In genomic region chr5:35980542-35980941, GRCm38 (mm10) we compare ENCODE assay signal across 21 mouse cellular contexts.
A peak's percentile ranks its signal among the peaks of the same experiment; 100 is the strongest.
DNase-seq lines count a peak whose midpoint lies in the region; ATAC-seq lines count a peak whose summit lies in the region.
"Had no signal": no experiment of that assay in that cellular context is flagged by ENCODE, and none has a peak within 500 bp of the region (broad histone marks: within the 10 kb centered on the region; RNA-seq: fewer than 3 reads in every experiment).

No protein-coding gene starts in this region.

- H3K9ac ChIP-seq in embryonic facial prominence, embryonic 11.5 days (replicated peaks; ENCODE audit: low read length) = no peak overlapping the region
- no peak overlapping the region for H3K9ac ChIP-seq in embryonic facial prominence, embryonic 15.5 days
- no peak overlapping the region for H3K9ac ChIP-seq in limb, embryonic 15.5 days
- H3K9ac ChIP-seq: forebrain, embryonic 13.5 days; forebrain, postnatal 0 days; hindbrain, embryonic 13.5 days; intestine, embryonic 15.5 days had no signal

- no peak overlapping the region for H3K4me3 ChIP-seq in embryonic facial prominence, embryonic 11.5 days (ENCODE audit: low read depth, low read length)
- no peak overlapping the region for H3K4me3 ChIP-seq in embryonic facial prominence, embryonic 10.5 days
- no peak overlapping the region for H3K4me3 ChIP-seq in embryonic facial prominence, embryonic 15.5 days (replicated peaks)
- H3K4me3 ChIP-seq in limb, embryonic 15.5 days = no peak overlapping the region
- H3K4me3 ChIP-seq: forebrain, embryonic 13.5 days; hindbrain, embryonic 13.5 days; intestine, embryonic 15.5 days had no signal

- no peak overlapping the region for H3K27ac ChIP-seq in embryonic facial prominence, embryonic 11.5 days (replicated peaks; ENCODE audit: low read depth, low read length)
- no peak overlapping the region for H3K27ac ChIP-seq in embryonic facial prominence, embryonic 10.5 days (replicated peaks)
- 0 out of 2 replicates have a peak overlapping the region, but pooled peaks have one; percentile 45 for H3K27ac ChIP-seq in embryonic facial prominence, embryonic 15.5 days (replicated peaks)
- peak overlapping the region; percentile 77 for H3K27ac ChIP-seq in limb, embryonic 15.5 days
- H3K27ac ChIP-seq: forebrain, embryonic 13.5 days; hindbrain, embryonic 13.5 days; hindbrain, postnatal 0 days; intestine, embryonic 15.5 days had no signal

- H3K9me3 ChIP-seq in embryonic facial prominence, embryonic 11.5 days (replicated peaks; ENCODE audit: control insufficient read depth, low read length) = no peaks in the 10 kb centered on the region
- H3K9me3 ChIP-seq in embryonic facial prominence, embryonic 10.5 days = no peaks in the 10 kb centered on the region
- no peaks in the 10 kb centered on the region for H3K9me3 ChIP-seq in embryonic facial prominence, embryonic 15.5 days (replicated peaks)
- H3K9me3 ChIP-seq in limb, embryonic 15.5 days = no peaks in the 10 kb centered on the region
- H3K9me3 ChIP-seq: forebrain, embryonic 13.5 days; hindbrain, embryonic 13.5 days; intestine, embryonic 15.5 days had no signal

- DNase-seq in embryonic facial prominence, embryonic 11.5 days (ENCODE audit: low spot score) = peak; percentile 24
- DNase-seq in embryonic facial prominence, embryonic 10.5 days (ENCODE audit: low spot score) = no peak
- DNase-seq in 3T3-L1 (ENCODE audit: low read depth, low spot score) = peak; percentile 18
- DNase-seq in cerebellum, postnatal 36 days = no peak
- DNase-seq: adrenal gland, adult 2 months; adrenal gland, postnatal 25 days; cerebellum, adult 2 months; forebrain, postnatal 0 days; gastrocnemius, postnatal 36 days; heart, adult 11 months; heart, postnatal 10 days; kidney, adult 18-20 months had no signal

- no peak for ATAC-seq in embryonic facial prominence, embryonic 11.5 days (replicated peaks; ENCODE audit: insufficient number of reproducible peaks, low FRiP score, low TSS enrichment, low read depth)
- ATAC-seq in embryonic facial prominence, embryonic 15.5 days (ENCODE audit: insufficient number of reproducible peaks, low FRiP score, low TSS enrichment, low read depth) = no peak
- no peak for ATAC-seq in limb, embryonic 15.5 days (ENCODE audit: insufficient number of reproducible peaks, low FRiP score, low TSS enrichment, low read depth)
- ATAC-seq in inflammation-experienced regulatory T-cells, adult 6 months = no peak
- ATAC-seq: activated CD4-positive, CD25-positive, alpha-beta regulatory T cell, adult 4 months; forebrain, postnatal 0 days; hindbrain, postnatal 0 days; intestine, embryonic 15.5 days; Patski had no signal

- no peaks in the 10 kb centered on the region for H3K27me3 ChIP-seq in embryonic facial prominence, embryonic 11.5 days (ENCODE audit: control insufficient read depth, insufficient read depth, low read length)
- H3K27me3 ChIP-seq in embryonic facial prominence, embryonic 10.5 days (replicated peaks; ENCODE audit: low read depth, poor library complexity, severe bottlenecking) = no peaks in the 10 kb centered on the region
- no peaks in the 10 kb centered on the region for H3K27me3 ChIP-seq in embryonic facial prominence, embryonic 15.5 days
- H3K27me3 ChIP-seq in limb, embryonic 15.5 days = no peaks in the 10 kb centered on the region
- H3K27me3 ChIP-seq: forebrain, embryonic 13.5 days; hindbrain, embryonic 13.5 days; intestine, embryonic 15.5 days; Patski had no signal

- H3K36me3 ChIP-seq in embryonic facial prominence, embryonic 11.5 days (replicated peaks; ENCODE audit: control insufficient read depth, insufficient read depth, low read depth, low read length) = peaks cover 5% of the 10 kb centered on the region
- H3K36me3 ChIP-seq in embryonic facial prominence, embryonic 10.5 days (replicated peaks) = peaks cover 68% of the 10 kb centered on the region
- peaks cover 47% of the 10 kb centered on the region for H3K36me3 ChIP-seq in embryonic facial prominence, embryonic 15.5 days
- H3K36me3 ChIP-seq in limb, embryonic 15.5 days = peaks cover 62% of the 10 kb centered on the region

- 57% methylated on average over 5 of the region's 5 CpGs for WGBS in embryonic facial prominence, embryonic 11.5 days
- 75% methylated on average over 5 of the region's 5 CpGs for WGBS in embryonic facial prominence, embryonic 10.5 days
- WGBS in embryonic facial prominence, embryonic 15.5 days = 45% methylated on average over 5 of the region's 5 CpGs
- 32% methylated on average over 5 of the region's 5 CpGs for WGBS in limb, embryonic 15.5 days

- H3K4me1 ChIP-seq in embryonic facial prominence, embryonic 11.5 days (ENCODE audit: control insufficient read depth, insufficient read depth, low read length) = no peaks in the 10 kb centered on the region
- no peaks in the 10 kb centered on the region for H3K4me1 ChIP-seq in embryonic facial prominence, embryonic 10.5 days
- peaks cover 23% of the 10 kb centered on the region for H3K4me1 ChIP-seq in embryonic facial prominence, embryonic 15.5 days
- H3K4me1 ChIP-seq in limb, embryonic 15.5 days = peaks cover 18% of the 10 kb centered on the region
- H3K4me1 ChIP-seq: forebrain, embryonic 13.5 days; hindbrain, embryonic 13.5 days had no signal

- no peak overlapping the region for H3K4me2 ChIP-seq in embryonic facial prominence, embryonic 11.5 days (ENCODE audit: low read depth, low read length)
- no peak overlapping the region for H3K4me2 ChIP-seq in embryonic facial prominence, embryonic 15.5 days (replicated peaks)
- no peak overlapping the region for H3K4me2 ChIP-seq in limb, embryonic 15.5 days
- H3K4me2 ChIP-seq: forebrain, embryonic 13.5 days; hindbrain, embryonic 13.5 days; intestine, embryonic 15.5 days had no signal

Comparison
In these comparisons a context has a peak if more than half of its experiments do, and no peak if none do; other contexts are left out.
1. DNase-seq: peak in embryonic facial prominence, embryonic 11.5 days (single experiment) and 3T3-L1 (single experiment); none in embryonic facial prominence, embryonic 10.5 days (single experiment) and cerebellum, postnatal 36 days (0 of 2).
2. H3K27ac ChIP-seq: peak in embryonic facial prominence, embryonic 15.5 days (single experiment) and limb, embryonic 15.5 days (single experiment); none in embryonic facial prominence, embryonic 11.5 days (single experiment) and embryonic facial prominence, embryonic 10.5 days (single experiment).